Mouse (Mus musculus): ENCODE measurements around the gene 4933427D14Rik.

The 4933427D14Rik gene

DNA sequence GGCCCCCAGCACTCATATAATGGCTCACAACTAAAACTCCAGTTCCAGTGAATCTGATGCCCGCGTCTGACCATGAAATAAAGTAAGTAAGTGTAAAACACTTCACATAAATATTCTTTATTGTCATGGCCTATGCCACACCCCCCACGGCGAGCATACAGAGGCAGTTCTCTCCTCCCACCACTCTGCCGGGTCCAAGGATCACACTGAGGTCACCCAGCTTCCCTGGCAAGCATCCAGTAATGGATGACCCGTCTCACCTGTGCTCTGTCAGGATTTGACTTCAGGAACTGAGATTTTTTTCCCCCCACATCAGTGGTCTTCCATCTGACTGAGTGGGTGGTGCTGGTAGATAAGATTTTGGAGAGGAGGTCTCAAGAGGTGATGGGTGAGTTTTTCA, 67.1 kb downstream of the 4933427D14Rik start:
- no peak for DNase-seq (ENCODE audit: low spot score)

DNA sequence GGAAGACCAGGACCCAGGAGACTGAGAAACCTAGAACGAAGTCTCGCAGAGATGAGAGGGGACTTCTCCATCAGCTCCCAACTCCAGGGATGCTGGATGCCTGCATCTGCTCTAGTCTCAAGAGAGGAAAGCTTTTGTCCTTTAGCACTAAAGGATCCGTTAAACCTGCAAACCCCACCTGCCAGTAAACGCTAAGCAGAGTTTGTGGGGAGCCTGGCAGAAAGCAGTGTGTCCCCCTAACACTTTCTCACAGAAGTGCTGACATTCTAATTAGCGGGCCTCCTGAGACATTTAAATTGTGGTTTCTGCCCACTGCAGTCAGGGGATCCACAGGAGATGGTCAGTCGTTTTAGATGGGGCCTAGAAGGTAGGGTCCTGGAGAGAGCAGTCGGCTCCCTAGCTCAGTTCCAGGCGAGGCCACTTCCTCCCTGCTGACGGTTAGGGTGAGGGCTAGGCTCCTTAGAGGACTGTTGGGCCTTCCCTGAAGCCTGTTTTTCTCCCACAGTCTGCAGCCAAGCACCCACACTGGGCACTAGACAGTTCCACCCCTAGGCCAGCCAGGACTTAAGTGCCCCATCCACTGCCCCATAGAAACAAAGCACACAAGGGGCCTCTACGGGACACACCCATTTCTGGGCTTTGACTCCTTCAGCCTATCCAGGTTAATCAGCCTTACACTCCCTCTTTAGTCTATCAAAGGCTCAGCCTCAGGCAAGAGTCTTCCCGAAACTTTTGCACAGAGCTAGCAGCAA, 70.9 kb downstream of the 4933427D14Rik start:
- no peak for DNase-seq (ENCODE audit: low spot score)

GRCm38 (mm10) chr11:72135383-72136158, 71.7 kb downstream of the 4933427D14Rik start, which contains the start of gene Pitpnm3:
Gene Pitpnm3 (minus strand): TSS chr11:72135778.
- DNase-seq (ENCODE audit: low spot score) = peak; percentile 34

GRCm38 (mm10) chr11:72134536-72135382, 72.5 kb downstream of the 4933427D14Rik start:
- DNase-seq (ENCODE audit: low spot score) = no peak

- DNase-seq (ENCODE audit: low spot score) = no peak
Observed at GRCm38 (mm10) chr11:72133075-72133474, 74.2 kb downstream of the 4933427D14Rik start.

DNA sequence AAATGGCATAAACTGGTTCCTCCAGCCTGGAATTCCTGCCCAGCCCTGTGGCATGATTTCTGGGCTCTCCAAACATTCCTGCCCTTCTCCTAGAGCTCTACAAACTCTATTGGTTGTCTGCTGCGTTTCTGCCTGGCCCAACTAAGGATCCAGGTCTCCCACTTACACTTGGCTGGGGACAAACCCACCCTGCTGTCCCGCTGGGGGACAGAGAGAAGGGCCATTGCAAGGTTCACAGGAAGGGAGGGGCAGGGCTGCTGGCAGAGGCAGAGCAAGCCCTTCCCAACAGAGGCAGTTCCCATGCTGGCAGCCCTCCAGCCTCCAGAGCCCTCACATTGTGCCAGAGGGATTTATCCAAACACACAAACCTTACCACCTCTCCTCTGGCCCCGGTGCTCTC, 75.0 kb downstream of the 4933427D14Rik start:
- no peak for DNase-seq (ENCODE audit: low spot score)

DNA sequence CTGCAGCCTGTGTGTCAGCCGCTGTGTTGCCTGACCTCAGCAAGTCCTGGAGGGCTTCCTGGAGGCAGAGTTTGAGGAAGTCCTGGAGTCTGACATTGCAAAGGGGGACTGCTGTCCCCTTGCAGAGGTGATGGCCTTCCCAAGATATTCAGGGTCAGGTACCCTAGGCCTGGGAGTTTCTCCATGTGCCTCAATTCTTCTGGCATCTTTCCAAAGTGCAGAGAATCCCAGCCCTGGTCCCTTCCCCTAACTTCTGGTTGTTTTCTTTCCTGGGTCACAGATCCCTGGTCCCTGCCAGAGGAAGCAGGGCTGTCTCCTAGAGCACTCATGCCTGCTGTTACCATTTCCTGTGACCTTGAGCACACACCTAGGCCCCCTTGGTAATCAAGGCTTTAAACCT, 75.6 kb downstream of the 4933427D14Rik start:
- DNase-seq (ENCODE audit: low spot score) = no peak

GRCm38 (mm10) chr11:72130905-72131304, 76.4 kb downstream of the 4933427D14Rik start:
- no peak for DNase-seq (ENCODE audit: low spot score)

GRCm38 (mm10) chr11:72130472-72130871, 76.8 kb downstream of the 4933427D14Rik start:
- no peak for DNase-seq (ENCODE audit: low spot score)

GRCm38 (mm10) chr11:72130021-72130420, 77.2 kb downstream of the 4933427D14Rik start:
- DNase-seq (ENCODE audit: low spot score) = no peak

DNA sequence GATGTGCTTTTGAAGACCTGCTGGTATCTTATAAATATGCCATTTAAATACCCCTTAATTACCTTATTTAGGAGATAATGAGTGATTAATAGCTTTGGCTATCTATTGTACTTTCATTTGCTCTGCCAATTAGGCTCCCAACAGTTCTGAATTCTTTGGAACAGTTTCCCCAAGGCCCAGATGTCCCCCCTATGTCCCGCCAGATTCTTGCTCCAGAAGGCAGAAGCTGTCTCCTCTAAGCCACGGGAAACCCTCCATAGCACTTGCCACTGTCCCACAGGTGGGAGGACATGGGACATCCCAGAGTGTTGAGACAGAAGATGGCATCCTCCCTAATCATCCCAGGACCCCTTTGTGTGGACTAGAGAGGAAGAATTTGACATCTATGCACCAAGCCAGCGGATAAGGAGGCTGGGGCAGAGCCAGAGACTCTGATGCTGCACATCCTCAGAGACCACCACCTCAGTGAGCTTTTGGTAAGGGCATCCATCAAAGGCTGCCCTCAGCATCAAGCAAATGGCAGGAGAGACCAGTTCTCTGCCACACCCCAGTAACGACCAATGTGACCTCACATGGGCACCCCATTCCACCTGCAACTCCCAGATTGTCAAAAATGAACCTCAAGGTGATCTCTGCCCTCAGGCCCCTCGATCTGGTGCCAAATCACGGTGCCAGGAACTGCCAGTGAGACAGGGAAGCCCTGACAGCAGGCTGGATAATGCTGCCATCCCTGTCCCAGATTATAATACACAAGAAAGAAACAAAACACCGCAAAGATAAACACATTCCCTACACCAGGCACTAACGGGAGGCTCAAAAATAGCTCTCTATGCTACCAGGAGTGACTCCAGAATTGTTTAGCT, 78.0 kb downstream of the 4933427D14Rik start:
- no peak for DNase-seq (ENCODE audit: low spot score)

DNA sequence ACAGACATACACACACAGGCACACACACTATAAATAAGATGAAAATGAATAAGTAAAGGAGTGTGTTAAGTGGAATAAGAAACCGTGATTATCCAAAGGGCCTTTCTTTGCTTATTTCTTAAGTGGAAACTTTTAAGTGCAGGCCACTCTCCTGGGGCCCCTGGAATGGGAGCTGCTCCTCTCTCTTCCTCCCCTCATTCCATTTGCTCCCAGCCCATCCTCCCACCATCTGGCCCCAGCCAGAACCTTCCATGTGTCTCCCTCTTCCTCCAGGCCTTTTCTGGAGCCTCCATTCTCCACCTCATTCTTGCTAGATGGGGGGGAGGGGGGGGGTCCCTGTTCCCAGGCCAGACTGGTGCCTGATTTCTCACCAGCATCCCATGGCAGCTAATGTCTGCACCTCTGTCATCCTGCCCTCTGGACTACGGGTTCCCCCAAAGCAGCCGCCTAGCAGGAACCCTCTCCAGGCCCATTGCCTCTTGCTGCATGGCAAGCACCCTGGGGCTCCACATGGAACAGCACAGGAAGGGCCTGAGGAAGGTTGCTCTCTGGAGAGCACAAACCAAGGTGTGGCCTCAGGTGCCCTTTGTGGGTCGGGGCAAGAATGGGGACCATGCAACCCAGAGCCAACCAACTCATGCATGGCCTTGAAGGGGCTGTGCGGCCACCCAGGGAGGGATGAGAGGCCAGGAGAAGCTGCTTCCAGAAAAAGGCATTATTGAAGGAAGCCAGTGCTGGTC, 79.6 kb downstream of the 4933427D14Rik start:
- DNase-seq (ENCODE audit: low spot score) = no peak

DNA sequence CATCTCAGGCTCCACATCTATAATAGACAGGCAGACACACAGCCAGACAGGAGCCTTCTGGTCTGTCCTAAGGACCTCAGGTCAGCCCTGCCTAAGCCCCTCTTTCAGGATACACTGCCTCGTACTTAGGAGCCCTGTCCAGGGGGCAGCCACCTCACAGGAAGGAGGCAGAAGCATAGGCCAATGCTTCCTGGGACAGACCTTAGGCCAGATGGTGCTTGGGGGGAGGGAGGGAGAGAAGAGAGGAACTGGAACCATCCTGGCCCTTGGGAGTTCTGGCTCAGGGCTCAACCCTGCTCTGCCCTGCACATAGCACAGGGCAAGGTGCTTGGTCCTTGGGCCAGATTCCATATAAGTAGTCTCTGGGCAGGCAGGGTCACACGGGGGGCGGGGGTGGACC, 81.5 kb downstream of the 4933427D14Rik start:
- no peak for DNase-seq (ENCODE audit: low spot score)

- no peak for DNase-seq (ENCODE audit: low spot score)
Observed at GRCm38 (mm10) chr11:72123531-72123930, 83.7 kb downstream of the 4933427D14Rik start.

GRCm38 (mm10) chr11:72120354-72120753, 86.9 kb downstream of the 4933427D14Rik start:
- DNase-seq (ENCODE audit: low spot score) = no peak

GRCm38 (mm10) chr11:72118630-72119029, 88.6 kb downstream of the 4933427D14Rik start:
- DNase-seq (ENCODE audit: low spot score) = no peak

DNA sequence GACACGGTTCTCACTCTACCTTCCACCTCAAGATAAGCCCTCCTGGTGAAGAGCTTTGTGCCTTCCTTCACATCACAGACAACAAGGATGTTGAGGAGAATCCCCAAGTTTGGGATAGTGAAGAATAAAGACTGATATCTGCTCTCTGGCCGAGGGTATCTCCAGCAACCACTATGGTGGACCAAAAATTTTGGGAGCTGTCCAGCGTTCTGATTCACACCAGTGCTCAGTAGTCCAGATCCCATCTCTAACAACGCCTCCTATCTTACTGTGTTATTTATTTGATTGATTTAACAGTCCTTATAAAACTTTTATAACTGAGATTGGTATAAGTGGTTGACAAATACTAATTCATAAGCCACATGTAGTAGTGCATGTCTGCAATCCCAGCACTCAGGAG, 94.0 kb downstream of the 4933427D14Rik start:
- DNase-seq (ENCODE audit: low spot score) = no peak

- no peak for DNase-seq (ENCODE audit: low spot score)
Observed at GRCm38 (mm10) chr11:72110726-72111125, 96.5 kb downstream of the 4933427D14Rik start.

GRCm38 (mm10) chr11:72104223-72104622, 103.0 kb downstream of the 4933427D14Rik start:
- no peak for DNase-seq (ENCODE audit: low spot score)

All from embryo, embryonic 10 days (tissue).